Mouse (Mus musculus) E14TG2a.4 (cell line): ENCODE measurements around the gene Rgmb.

Experiments used
- CTCF ChIP-seq: conservative IDR thresholded peaks from 2 replicates; pipeline ENCODE4 v1.5.1; 2014; ENCODE audit warnings: low read length
- NANOG ChIP-seq: IDR thresholded peaks from 2 replicates; pipeline ENCODE4 v1.6.1; 2014; ENCODE audit warnings: borderline replicate concordance, low read length, mixed read lengths
- POU5F1 ChIP-seq: IDR thresholded peaks from 2 replicates; pipeline ENCODE4 v1.6.1; 2014; ENCODE audit warnings: low read length, borderline replicate concordance

DNA sequence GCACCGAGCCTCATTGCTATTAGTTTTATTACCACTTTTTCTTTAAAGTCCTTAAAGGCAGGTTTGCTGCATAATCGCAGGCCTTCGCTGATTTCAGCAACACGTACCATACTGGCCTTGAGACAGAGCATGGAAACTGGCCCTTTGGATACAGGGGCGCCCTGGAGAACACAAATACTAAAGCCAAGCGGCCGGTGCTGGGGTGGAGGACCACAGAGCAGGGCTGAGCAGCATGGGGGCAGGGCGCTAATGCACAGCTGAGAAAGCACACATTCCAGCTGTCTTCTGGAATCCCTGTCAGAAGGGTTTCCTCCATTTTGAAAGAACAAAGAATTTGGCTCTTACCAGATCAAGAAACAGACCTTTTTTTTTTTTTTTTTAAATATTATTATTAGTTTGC, 12.5 kb downstream of the Rgmb start:
- TF ChIP-seq CTCF (no peak), NANOG (no peak), POU5F1 (no peak)
